Comparison of ENCODE assay signal across 8 mouse cellular contexts in the genomic region with DNA sequence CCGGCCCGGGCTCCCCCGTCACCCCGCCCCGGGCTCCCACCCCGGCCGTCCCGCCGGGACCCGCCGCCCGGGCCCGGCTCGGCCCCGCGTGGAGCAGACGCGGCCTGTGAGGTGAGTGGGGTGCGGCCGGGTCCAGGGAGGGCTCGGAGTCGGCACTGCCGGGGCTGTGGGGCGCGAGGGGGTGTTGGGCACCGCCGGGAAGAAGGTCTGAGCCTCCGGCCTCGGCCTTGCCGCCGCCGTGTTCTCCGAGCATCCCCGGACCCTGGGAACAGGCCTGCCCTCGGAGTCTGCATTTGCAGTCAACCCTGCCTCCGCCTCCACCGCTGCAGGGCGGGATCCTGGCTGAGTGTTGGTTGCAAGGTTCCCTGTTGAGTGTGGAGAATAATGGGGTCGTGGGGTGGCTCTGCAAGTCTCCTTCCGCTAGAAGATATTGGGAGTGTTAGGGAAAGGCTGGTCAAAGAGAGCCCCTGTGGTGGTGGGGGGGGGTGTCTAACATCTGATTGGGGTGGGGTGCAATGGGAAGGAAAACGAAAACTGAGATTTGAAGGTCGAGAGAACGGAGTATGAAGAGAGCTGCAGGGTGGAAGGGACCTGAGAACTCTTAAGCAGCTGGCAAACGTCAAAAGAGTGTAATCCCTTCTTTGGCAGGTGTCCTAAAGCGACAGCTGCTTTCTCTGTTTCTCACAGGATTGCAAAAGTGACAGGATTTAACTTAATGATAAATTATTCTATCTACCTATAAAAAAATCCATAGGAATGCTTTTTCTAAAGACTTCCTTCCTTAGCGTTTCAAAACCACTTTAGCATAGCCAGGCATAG. TPM values are rescaled to one million over a fixed set of nuclear protein-coding genes. Genes with fewer than 3 reads are reported as not detected.
A peak's percentile ranks its signal among the peaks of the same experiment; 100 is the strongest.
DNase-seq lines count a peak whose midpoint lies in the region; ATAC-seq and TF ChIP-seq lines count a peak whose summit lies in the region.

No protein-coding gene starts in this region.

- H3K4me2 ChIP-seq in hindbrain, embryonic 12.5 days (replicated peaks) = peak overlapping the region; percentile 95

- no peak for TF ChIP-seq CTCF in testis, adult 2 months (IDR thresholded peaks at IDR 0.05; ENCODE audit: control insufficient read depth, insufficient read depth, insufficient replicate concordance, low read depth, low read length)

- peak overlapping the region; percentile 91 for H3K9ac ChIP-seq in hindbrain, embryonic 12.5 days

- peaks cover 4% of the 10 kb centered on the region for H3K4me1 ChIP-seq in testis, adult 2 months (ENCODE audit: control insufficient read depth, insufficient read depth, low read length)
- H3K4me1 ChIP-seq in hindbrain, embryonic 12.5 days = peaks cover 27% of the 10 kb centered on the region

- H3K9me3 ChIP-seq in hindbrain, embryonic 12.5 days (replicated peaks) = no peaks in the 10 kb centered on the region

- WGBS in hindbrain, embryonic 12.5 days = 1% methylated on average over 46 of the region's 46 CpGs

- no peak; the same call in none of the 2 replicates for ATAC-seq in hindbrain, embryonic 12.5 days (ENCODE audit: low FRiP score)
- ATAC-seq in megakaryocyte-erythroid progenitor cell, adult 5-6 weeks (replicated peaks; ENCODE audit: low FRiP score, low TSS enrichment, poor library complexity, severe bottlenecking) = peak; percentile 17

- no peaks in the 10 kb centered on the region; the same call in 1 of the 2 replicates for H3K36me3 ChIP-seq in testis, adult 2 months (ENCODE audit: control insufficient read depth, insufficient read depth, low read length)
- H3K36me3 ChIP-seq in hindbrain, embryonic 12.5 days = peaks cover 29% of the 10 kb centered on the region

- peak overlapping the region; percentile 83 for H3K4me3 ChIP-seq in testis, adult 2 months (ENCODE audit: control insufficient read depth, low read depth, low read length)
- peak overlapping the region; percentile 89 for H3K4me3 ChIP-seq in hindbrain, embryonic 12.5 days

- no peak for DNase-seq in testis, postnatal 10 days (ENCODE audit: low spot score)
- DNase-seq in embryo, embryonic 10 days (ENCODE audit: low spot score) = peak; percentile 58
- DNase-seq in urinary bladder, postnatal 36 days (ENCODE audit: low spot score in 2 of 2) = no peak
- no peak for DNase-seq in frontal cortex, postnatal 14 days (ENCODE audit: low spot score in 2 of 2)
- DNase-seq in cerebellum, postnatal 14 days = no peak

- no peak for TF ChIP-seq POLR2A in testis, adult 2 months (IDR thresholded peaks at IDR 0.05; ENCODE audit: control insufficient read depth, low read depth, low read length)

- H3K27me3 ChIP-seq in testis, adult 2 months (ENCODE audit: control insufficient read depth, insufficient read depth, low read length) = no peaks in the 10 kb centered on the region
- no peaks in the 10 kb centered on the region for H3K27me3 ChIP-seq in hindbrain, embryonic 12.5 days

- H3K27ac ChIP-seq in testis, adult 2 months (ENCODE audit: control insufficient read depth, insufficient read depth, low read depth, low read length) = peak overlapping the region; percentile 40
- H3K27ac ChIP-seq in hindbrain, embryonic 12.5 days = peak overlapping the region; percentile 93

RNA-seq across cellular contexts. Expression of a gene that starts 0.4 kb away (rescaled TPM):
- 126 and 128 TPM in 2 replicates for polyA plus RNA-seq in testis, adult 2 months (2012; rRNA removed)
- 36.1 and 40.3 TPM in 2 replicates for polyA plus RNA-seq in hindbrain, embryonic 12.5 days (2016; fragmentation: Nextera tagmentation; extraction: Ambion mirVana)
- total RNA-seq in megakaryocyte-erythroid progenitor cell, adult 5-6 weeks (2014; fragmentation: Nextera tagmentation) = 60.1 and 63.2 TPM in 2 replicates
- 5.8 and 6.7 TPM in 2 replicates for total RNA-seq in megakaryocyte-erythroid progenitor cell, adult 5-6 weeks (2017)

RNA-seq across cellular contexts. Expression of a gene that starts 0.5 kb away (rescaled TPM):
- polyA plus RNA-seq in testis, adult 2 months (2012; rRNA removed) = 41.5 and 47.9 TPM in 2 replicates
- 138 and 142 TPM in 2 replicates for polyA plus RNA-seq in hindbrain, embryonic 12.5 days (2016; fragmentation: Nextera tagmentation; extraction: Ambion mirVana)
- 82.4 and 109 TPM in 2 replicates for total RNA-seq in megakaryocyte-erythroid progenitor cell, adult 5-6 weeks (2014; fragmentation: Nextera tagmentation)
- 53.5 and 57.2 TPM in 2 replicates for total RNA-seq in megakaryocyte-erythroid progenitor cell, adult 5-6 weeks (2017)

RNA-seq across cellular contexts. Expression of a gene that starts 7.6 kb away (rescaled TPM):
- 4.4 and 5.4 TPM in 2 replicates for polyA plus RNA-seq in testis, adult 2 months (2012; rRNA removed)
- 22.0 and 22.2 TPM in 2 replicates for polyA plus RNA-seq in hindbrain, embryonic 12.5 days (2016; fragmentation: Nextera tagmentation; extraction: Ambion mirVana)
- 0.33 and 2.6 TPM in 2 replicates for total RNA-seq in megakaryocyte-erythroid progenitor cell, adult 5-6 weeks (2014; fragmentation: Nextera tagmentation)
- 0.47 and 8.3 TPM in 2 replicates for total RNA-seq in megakaryocyte-erythroid progenitor cell, adult 5-6 weeks (2017)

RNA-seq across cellular contexts. Expression of a gene that starts 12.0 kb away (rescaled TPM):
- polyA plus RNA-seq in testis, adult 2 months (2012; rRNA removed) = 44.5 and 49.1 TPM in 2 replicates
- 0.65 and 0.76 TPM in 2 replicates for polyA plus RNA-seq in hindbrain, embryonic 12.5 days (2016; fragmentation: Nextera tagmentation; extraction: Ambion mirVana)
- total RNA-seq in megakaryocyte-erythroid progenitor cell, adult 5-6 weeks (2014; fragmentation: Nextera tagmentation) = 0.87 TPM in 1 of 2 replicates, not detected in the other
- 1.3 TPM in 1 of 2 replicates, not detected in the other for total RNA-seq in megakaryocyte-erythroid progenitor cell, adult 5-6 weeks (2017)

RNA-seq across cellular contexts. Expression of a gene that starts 12.1 kb away (rescaled TPM):
- not detected in 2 replicates for polyA plus RNA-seq in testis, adult 2 months (2012; rRNA removed)
- polyA plus RNA-seq in hindbrain, embryonic 12.5 days (2016; fragmentation: Nextera tagmentation; extraction: Ambion mirVana) = not detected in 2 replicates
- not detected in 2 replicates for total RNA-seq in megakaryocyte-erythroid progenitor cell, adult 5-6 weeks (2014; fragmentation: Nextera tagmentation)
- not detected in 2 replicates for total RNA-seq in megakaryocyte-erythroid progenitor cell, adult 5-6 weeks (2017)
